Mouse (Mus musculus) lung, postnatal 0 days (tissue): ENCODE measurements around the gene Igfl3.

Experiments used
- CTCF ChIP-seq: IDR thresholded peaks from 2 replicates; pipeline ENCODE4 v1.5.1; 2016; ENCODE audit warnings: antibody characterized with exemption, mild to moderate bottlenecking
- EP300 ChIP-seq: IDR thresholded peaks from 2 replicates; pipeline ENCODE4 v1.6.1; 2016; ENCODE audit warnings: antibody characterized with exemption, mild to moderate bottlenecking, control low read depth

- TF ChIP-seq EP300: no peak
- no peak for TF ChIP-seq CTCF
Measured at GRCm38 (mm10) chr7:18214699-18215098, 38.4 kb downstream of the Igfl3 start.
